Comparison of ENCODE assay signal across 14 mouse cellular contexts in the genomic region with DNA sequence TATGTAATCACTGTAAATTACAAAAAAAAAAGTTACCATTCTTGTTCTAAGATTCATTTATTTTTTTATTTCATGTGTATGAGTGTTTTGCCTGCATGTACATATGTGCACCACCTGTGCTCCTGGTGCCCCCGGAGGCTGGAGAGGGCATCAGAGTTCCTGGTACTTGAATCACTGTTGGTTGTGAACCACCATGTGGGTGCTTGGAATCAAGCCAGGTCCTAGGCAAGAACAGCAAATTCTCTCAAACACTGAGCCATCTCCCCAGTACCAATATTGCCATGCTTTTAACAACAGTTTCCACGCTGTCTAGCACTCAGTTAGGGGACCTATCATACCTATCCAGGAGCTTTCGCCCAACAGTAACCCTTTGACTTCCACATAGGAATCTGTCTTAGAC.
DNase-seq lines count a peak whose midpoint lies in the region.
"Had no signal": no experiment of that assay in that cellular context is flagged by ENCODE, and none has a peak within 500 bp of the region (broad histone marks: within the 10 kb centered on the region; RNA-seq: fewer than 3 reads in every experiment).

No protein-coding gene starts in this region.

- DNase-seq in cerebellum, postnatal 14 days, result peak; percentile 14 to 18
- no peak for DNase-seq in cerebellum, adult 9-11 months
- peak; percentile 10 for DNase-seq in left cerebral cortex, postnatal 4 days
- no peak for DNase-seq in left cerebral cortex, adult 18-20 months (ENCODE audit: low spot score in 2 of 2)
- DNase-seq in NIH3T3 (ENCODE audit: low read depth), result peak; percentile 39
- no peak for DNase-seq in gastrocnemius, postnatal 14 days
- DNase-seq in kidney, postnatal 25 days, result no peak
- DNase-seq: adrenal gland, adult 8-10 months; cerebellum, adult 18-20 months; gastrocnemius, adult 2 months; gastrocnemius, postnatal 36 days; heart, adult 18-20 months; heart, postnatal 10 days; kidney, adult 2 months had no signal

- intact Hi-C loops in left cerebral cortex, postnatal 4 days (cut with DNase I), result no loop called here
- intact Hi-C loops in gastrocnemius, postnatal 14 days (cut with DNase I; ENCODE audit: low total_unique reads), result no loop called here

Comparison
In these comparisons a context has a peak if more than half of its experiments do, and no peak if none do; other contexts are left out.
1. DNase-seq: peak in cerebellum, postnatal 14 days (2 of 2), left cerebral cortex, postnatal 4 days (single experiment) and NIH3T3 (single experiment); none in cerebellum, adult 9-11 months (single experiment), left cerebral cortex, adult 18-20 months (0 of 2), gastrocnemius, postnatal 14 days (single experiment) and kidney, postnatal 25 days (0 of 2).